Mouse (Mus musculus) left cerebral cortex, postnatal 36 days (tissue): Measurements from ENCODE around the gene Dnaaf2. TPM values are rescaled to one million over a fixed set of nuclear protein-coding genes. Genes with fewer than 3 reads are reported as not detected.

Experiments
- DNase-seq, 2 experiments: peaks; one replicate each; pipeline ENCODE4 v3.0.0; 2021 to 2022; ENCODE audit warnings: low spot score in 2 of 2, mixed read lengths in 1 of 2
- intact Hi-C: fragments of 180-260 bp; cut with DNase I; formaldehyde crosslinking; loops from one replicate; pipeline ENCODE4 v1.15.1; 2025
- total RNA-seq, 2 experiments: library from RNA; stranded (reverse); gene quantifications; 2 replicates each; pipeline ENCODE4 v1.2.3; 2021

Dnaaf2 gene
- 1 to 10 TPM; 1.8 to 1.9 TPM for total RNA-seq

DNA sequence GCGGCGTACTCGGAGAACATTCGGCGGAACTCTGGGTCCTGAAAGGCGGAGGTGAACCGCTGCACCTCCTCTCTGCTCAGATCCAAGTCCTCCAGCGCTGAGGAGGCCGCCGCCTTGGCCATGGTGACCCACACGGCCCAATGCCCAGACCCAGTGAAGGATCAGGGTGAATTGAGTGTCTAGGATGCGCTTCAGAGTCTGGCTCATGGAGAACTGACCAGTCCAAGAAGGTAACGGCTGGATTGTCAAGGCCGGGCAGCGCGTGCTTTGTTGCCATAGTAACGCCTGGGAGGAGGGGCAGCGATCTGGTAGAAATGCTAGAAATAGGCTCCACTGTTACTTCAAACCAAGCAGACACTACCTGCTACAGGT lies at the start of gene Dnaaf2:
Dnaaf2 (minus strand) TSS at position 266 of the 372 bp plus-strand sequence.
- DNase-seq, result peak in 1 of 2 experiments; percentile 49
- intact Hi-C loops, result loop anchor here (5.0 kb wide), 2 partner anchors 44 to 99 kb away; partner anchors contain the start of genes Klhdc1 and Klhdc2

DNA sequence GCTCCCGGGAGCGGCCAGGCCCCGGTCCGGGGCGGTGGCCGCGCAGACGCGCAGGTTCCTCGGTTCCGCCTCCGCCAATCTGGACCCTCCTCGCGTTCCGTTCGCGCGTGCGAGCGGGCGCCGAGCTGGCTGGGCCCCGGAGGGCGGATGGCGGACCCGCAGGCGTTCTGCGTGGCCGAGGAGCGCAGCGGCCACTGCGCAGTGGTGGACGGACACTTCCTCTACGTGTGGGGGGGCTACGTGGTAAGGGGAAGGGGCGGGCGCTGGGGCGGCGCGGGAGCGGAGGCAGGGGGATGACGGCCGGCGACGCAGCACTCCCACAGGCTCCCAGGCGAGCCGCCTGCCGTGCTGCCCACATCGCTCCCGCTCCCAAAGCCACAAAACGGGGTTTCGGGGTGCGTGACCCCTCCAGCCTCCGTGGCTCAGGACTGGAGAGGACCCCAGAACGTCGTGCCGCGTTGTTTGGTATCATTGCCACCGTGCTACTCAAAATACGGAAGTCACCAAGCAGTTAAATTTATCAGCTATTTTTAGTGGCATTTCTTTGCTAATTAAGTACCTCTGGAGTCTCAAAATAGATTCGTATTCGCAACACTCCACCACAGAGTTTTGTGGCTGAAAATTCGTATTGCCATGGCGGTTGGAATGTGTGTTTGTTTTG lies 43.7 kb upstream of the Dnaaf2 start:
- DNase-seq, result peak; percentile 77 to 84
- intact Hi-C loops, result loop anchor here (5.0 kb wide), 2 partner anchors 45 to 55 kb away; partner anchors contain the start of genes Dnaaf2, Gm49383 and Klhdc2

DNA sequence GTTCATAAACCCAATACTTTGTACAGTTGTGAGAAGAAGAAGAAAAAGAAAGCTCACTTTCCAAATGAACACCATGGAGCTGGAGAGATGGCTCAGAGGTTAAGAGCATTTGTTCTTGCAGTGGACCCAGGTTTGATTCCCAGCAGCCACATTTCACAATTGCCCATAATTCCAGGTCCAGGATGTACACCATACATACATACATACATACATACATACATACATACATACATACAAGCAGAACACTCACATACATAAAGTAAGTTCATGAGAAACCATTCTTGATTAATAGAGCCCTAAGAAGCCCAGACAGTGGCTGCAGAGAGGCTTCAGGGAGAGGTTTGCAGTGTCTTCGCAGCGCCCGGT lies 43.2 kb upstream of the Dnaaf2 start:
- peak in 1 of 2 experiments; percentile 5 for DNase-seq
- intact Hi-C loops, result loop anchor here (5.0 kb wide), 2 partner anchors 44 to 56 kb away; partner anchors contain the start of genes Dnaaf2, Gm49383 and Klhdc2

DNA sequence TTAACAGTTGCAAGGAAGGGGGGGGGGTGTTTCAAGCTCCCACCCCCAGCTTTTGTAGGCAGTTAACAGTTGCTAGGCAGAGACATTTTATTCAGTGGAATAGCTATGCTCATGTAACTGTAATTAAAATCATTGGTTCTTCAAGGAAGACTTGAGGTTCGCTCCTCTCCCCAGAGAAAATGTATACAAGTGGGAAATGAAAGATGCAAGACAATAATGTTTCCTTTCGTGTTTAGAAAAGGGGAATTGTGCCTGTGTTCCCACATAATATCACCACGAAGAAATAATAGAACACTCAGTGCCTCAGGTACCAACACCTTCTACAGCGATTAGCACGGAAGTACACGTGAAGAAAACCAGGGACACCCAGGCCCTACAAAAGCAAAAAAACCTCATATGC lies 42.6 kb upstream of the Dnaaf2 start, which contains the start of gene Klhdc1:
Klhdc1 (plus strand) TSS at position 301 of the 400 bp plus-strand sequence.
- intact Hi-C loops, result loop anchor here (5.0 kb wide), 2 partner anchors 44 to 56 kb away; partner anchors contain the start of genes Dnaaf2, Gm49383 and Klhdc2
- no peak for DNase-seq

DNA sequence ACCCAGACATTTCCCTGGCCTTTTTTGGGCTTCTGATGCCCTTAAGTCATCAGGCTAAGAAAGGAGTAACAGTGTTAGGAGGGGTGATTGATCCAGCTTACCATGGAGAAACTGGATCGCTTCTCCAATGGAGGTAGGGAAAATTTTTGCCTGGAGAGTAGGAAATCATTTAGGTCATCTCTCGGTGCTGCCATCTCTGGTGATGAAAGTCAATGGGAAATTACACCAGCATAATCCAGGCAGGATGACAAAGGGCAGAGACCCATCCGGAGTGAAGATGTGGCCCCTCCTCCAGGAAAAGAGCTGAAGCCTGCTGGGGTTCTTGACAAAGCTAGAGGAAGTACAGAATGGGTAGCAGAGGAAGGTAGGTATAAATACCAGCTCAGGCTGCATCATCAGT lies 40.1 kb upstream of the Dnaaf2 start:
- no peak for DNase-seq
- intact Hi-C loops, result no loop called here

DNA sequence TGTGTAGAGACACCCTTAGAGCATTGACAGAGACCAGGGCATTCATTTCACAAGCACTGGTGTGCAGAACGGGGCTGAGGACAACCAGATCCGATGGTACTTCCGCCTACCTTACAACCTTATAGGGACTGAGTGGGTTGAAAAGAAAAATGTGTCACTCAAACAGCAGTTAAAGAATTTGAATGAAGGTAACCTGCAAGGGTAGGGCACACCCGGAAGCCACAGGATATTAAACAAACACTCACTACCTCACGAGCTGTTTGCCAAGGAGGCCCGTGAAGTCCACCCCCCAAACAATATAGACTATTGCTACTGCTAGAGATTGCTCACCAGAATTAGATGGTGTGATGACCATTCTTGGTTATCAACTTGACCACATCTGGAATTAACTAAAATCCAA lies 37.6 kb upstream of the Dnaaf2 start:
- intact Hi-C loops, result no loop called here
- DNase-seq, result no peak

DNA sequence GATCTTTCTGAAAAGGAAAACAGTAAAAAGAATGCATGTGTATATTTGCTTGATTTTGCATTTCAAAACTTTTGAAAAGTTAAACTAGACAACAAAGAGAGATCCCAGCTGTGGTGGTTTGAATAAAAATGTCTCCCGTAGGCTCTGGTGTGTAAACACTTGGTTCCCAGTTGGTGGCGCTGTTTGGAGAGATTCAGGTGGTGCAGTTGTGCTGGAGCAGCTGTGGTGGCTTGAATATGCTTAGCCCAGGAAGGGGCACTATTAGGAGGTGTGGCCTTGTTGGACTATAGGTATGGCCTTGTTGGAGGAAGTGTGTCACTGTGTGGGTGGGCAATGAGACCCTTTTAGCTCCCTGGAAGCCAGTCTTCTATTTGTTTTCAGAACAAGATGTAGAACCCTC lies 31.0 kb upstream of the Dnaaf2 start:
- intact Hi-C loops, result no loop called here
- no peak for DNase-seq

DNA sequence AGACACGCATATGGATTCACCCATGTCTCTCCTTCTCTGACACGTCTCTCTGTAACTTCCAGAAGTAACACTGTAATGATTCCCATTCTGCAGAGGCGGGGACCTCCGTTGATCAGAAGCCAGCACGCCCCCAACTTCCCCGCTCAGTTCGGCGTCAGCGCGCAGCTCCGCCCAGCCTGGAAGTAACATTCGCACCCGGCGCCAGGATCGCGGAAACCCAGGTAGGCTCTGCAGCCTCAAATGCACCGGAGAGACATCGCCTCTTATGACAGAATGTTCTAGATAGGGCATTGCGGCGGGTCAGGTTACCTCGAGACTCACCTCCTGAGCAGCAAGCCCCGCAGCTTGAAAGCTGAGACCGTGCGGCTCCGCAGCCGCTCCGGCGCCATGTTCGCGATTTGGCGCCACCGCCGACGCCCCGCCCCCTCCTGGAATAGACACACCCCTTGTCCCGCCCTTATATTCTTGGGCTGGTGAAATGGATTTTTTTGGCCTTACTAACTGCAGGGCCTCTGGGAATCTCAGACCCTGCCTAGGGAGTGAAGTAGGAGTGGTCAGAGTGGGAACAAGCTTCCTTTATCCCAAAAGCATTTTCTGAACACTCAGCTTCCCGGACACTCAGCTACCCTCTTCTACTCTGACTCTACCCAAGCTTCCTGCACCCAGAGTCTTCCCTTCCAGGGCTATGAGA lies 29.7 kb upstream of the Dnaaf2 start, which contains the start of gene Pole2:
Pole2 (minus strand) TSS at position 420 of the 691 bp plus-strand sequence.
- peak; percentile 82 for DNase-seq
- intact Hi-C loops, result no loop called here

DNA sequence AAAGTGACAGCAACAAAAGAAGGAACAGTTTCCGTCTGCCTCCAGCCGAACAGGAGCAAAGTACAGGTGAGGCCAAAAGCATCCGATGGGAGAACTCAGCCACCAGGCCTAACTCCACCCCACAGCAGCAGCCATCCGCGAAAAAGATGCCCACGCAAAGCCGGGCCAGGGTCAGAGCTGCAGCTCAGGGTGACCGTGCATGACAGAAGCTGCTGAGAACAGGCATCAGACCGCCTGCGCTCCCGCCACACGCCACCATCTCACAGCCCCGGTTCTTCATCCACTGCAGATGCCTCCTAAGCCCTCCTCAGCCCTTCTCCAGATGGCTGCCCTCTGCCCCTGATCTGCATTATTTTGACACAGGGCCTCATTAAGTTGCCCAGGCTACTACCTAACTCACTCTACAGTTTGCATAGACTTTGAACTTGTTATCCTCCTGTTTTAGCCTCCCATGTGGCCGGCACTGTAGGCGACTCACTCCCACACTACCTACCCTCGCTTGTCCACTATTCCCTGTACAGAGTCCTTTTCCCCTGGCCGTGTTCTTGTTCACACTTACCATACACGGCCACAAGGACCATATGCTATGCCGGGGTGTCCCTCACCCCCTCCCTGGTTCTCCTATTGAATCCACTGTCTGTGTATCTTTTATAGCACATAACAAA lies 22.5 kb upstream of the Dnaaf2 start:
- intact Hi-C loops, result no loop called here
- no peak for DNase-seq

DNA sequence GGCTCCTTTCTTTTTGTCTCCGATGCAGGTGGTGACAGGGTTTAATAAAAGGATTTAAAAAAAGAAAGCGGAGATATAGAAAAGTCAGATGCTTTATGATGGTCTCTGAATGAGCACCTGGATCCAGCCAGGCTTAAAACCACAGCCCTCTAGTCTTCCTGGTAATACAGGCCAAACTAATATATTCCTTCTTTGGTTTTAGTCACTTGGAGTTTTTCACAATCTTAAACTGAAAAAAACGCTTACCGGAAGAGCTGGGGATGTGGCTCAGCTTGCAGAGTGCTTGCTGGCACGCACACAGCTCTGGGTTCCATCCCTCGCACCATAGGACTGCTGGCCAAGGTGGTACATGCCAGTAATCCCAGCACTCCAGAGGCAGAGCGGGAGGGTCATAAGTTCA lies 18.4 kb upstream of the Dnaaf2 start:
- no peak for DNase-seq

DNA sequence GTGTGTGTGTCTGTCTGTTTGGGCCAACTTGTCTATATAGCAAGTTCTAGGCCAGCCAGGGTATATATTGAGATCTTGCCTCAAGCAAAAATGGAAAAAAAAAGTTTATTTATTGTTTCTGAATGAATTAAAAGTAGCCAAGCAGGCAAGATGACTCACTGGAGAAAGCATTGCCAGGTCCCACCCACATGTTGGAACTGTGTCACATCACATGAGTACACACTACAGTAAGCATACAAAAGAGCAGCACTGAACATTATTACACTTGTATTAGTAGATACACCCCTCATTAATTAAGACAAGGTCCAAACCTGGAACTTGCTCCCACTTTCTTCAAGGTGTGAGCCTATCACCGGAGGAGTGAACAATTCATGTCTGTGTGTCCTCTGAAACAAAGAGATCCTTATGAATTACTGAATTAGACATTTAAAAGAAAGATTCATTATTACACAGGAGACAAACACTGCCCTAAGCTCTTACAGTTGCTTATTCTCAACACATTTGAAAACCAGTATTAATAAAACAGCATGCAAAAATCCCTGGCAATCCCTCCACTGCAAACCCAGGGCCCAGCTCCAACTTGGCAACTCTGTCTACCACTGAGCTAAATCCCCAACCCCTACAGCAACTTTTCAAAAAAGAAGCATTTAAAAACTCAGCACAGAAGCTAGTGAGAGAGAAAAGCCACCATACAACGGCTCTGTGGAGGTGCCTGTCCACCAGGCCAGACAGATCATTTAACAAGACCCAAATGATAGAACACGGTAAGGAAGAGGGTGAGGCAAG lies 17.0 kb upstream of the Dnaaf2 start:
- peak; percentile 36 to 41 for DNase-seq
- intact Hi-C loops, result no loop called here

More for the DNA sequence above, 18.4 kb upstream of the Dnaaf2 start:
- intact Hi-C loops, result no loop called here

DNA sequence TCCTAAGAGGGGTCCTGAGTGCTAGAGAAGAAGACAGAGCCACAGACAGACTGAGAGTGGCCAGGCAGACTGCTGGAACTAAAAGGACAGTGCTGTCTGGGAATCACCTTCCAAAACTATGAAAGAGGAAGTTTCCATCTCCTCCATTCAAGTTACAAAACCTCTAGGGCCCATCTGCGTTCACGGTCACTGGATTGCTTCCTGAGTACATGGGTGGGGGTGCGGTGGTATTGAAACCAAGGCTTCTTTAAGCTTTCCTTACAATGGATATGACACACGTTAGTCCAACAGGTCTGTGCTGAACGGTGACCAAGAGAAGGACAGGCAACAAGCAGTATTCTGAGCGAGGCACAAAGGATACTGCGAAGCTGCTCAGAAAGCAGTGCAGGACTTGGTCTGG lies 16.2 kb upstream of the Dnaaf2 start:
- intact Hi-C loops, result no loop called here

DNA sequence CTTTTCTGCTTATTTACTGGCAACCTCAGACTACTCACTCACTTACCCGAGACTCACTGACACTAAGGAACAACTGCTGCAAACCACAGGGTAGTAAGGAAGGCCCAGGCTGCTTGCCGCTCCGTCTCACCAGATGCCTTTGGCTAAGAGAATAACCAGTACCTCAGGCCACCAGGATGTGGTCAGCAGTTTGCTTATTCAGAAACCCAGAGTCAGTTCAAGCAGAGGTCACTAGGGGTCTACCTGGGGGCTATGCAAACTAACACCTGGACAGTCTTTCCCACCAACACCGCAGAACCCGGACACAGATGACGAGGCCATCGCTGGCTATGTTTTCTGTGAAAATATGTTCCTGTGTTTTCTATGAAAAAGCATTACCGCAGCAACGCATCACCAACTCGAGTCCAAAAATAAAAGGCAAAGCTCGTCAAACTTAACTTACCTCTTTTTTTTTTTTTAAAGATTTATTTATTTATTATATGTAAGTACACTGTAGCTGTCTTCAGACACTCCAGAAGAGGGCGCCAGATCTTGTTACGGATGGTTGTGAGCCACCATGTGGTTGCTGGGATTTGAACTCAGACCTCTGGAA lies 15.1 kb upstream of the Dnaaf2 start:
- DNase-seq, result no peak

More for the DNA sequence above, 16.2 kb upstream of the Dnaaf2 start:
- DNase-seq, result no peak

DNA sequence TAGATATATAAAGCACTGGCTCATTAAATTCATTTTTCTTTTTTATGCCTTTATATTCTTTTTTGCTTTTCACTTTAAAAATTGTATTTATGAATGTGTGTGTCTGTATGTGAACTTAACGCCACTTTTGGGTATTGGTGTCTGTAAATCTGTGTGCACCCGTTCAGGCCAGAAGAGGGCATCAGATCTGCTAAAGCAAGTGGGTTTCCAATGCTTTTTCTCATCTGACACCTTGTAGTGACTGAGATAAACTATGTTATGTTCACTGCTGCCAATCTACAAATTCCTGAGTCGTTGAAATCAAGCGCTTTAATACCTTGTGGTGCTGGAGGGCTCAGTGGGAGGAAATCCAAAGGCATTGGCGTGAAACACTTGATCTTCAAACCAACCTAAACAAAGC lies 12.8 kb upstream of the Dnaaf2 start:
- intact Hi-C loops, result no loop called here
- DNase-seq, result no peak

More for the DNA sequence above, 15.1 kb upstream of the Dnaaf2 start:
- intact Hi-C loops, result no loop called here

DNA sequence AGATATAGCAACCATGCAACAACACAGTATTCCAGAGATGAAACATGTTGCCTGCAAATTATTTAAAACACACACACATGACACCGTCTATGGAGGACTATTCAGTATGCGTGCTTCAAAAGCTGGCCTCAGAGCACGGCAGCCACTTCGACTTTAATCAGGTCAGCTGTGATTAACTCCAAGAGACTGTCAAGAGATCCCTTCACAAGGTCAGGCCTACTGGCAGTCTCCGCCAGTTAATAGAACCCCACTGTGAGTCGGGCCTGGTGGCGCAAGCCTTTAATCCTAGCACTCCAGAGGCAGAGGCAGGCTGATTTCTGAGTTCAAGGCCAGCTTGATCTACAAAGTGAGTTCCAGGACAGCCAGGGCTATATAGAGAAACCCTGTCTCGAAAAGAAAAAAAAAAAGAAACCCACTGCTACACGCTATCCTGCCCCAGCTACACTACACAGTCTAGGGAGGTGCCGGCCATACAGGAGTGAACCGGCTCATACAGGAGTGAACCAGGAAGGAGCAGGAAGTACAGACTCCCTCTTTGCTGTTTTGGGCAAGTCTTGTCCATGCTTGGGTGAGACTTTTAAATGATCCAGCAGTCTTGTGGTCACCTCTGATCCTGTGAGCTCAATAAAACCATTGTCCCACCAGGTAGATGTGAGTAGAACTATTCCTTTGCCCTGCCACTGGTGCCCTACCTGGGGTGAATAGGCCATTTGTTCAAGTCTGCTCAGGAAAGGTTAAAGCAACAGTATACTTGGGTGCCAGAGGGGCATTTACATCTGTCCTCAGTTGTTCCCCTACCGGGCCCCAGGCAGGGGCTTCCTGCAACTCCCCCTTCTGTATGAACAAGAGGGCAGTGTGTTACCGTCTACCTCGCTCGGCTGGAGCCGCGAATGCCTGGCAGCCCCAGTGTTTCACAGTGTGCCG lies 12.1 kb upstream of the Dnaaf2 start:
- no peak for DNase-seq
- intact Hi-C loops, result no loop called here

DNA sequence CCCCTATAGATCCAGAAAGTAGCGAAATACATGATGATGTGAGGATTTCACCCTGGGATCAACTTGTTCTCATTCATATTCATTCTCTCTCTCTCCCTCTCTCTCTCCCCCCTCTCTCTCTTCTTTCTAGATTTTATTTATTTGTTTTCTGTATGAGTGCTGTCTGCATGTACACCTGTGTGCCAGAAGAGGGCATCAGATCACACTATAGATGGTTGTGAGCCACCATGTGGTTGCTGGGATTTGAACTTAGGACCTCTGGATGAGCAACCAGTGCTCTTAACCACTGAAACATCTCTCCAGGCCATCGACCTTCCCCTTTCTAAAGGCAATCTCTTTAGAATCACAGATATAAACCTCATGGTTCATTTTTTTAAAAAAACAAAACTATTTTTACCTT lies 10.3 kb upstream of the Dnaaf2 start:
- no peak for DNase-seq
- intact Hi-C loops, result no loop called here

DNA sequence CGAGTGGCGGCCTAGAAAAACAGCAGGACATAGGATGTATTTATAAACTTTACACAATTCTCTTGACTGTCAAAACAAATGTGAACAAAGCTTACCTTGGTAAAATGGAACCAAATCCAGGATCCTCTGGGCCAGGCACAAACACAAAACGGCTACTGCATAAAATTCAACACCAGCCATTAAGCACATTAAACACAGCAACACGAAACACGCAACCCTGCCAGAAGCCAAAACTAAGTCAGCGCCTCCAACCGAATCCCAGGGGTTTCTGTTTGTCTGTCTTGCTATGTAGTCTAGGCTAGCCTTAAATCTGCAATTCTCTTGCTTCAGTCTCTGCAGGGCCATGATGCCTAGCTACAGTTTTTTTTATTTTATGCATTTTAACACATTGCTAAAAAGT lies 9.7 kb upstream of the Dnaaf2 start:
- no peak for DNase-seq
- intact Hi-C loops, result no loop called here

DNA sequence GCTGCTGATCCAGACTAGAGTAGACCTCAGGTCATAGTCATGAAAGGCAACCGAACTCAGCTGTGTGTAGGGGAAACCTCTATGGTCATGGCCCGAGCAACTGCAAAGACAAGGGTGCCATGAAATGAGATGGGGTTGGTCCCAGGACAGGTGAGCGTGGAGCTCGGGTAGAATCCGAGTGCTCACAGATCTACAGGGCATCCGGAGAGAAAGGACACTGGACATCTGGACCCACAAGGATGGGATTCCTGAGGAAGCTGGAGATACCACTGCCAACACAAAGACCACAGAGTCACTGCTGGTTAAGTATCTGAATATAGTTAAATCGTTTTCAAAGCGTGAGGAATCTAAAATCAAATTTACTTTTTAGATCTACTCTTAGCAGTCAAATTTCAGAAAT lies 9.2 kb upstream of the Dnaaf2 start:
- intact Hi-C loops, result no loop called here
- no peak for DNase-seq
